Mouse (Mus musculus) heart, postnatal 0 days (tissue): ENCODE results near the gene Klhl18.

Experiments
- CTCF ChIP-seq: IDR thresholded peaks from 2 replicates; pipeline ENCODE4 v1.5.1; 2016; ENCODE audit warnings: antibody characterized with exemption, control low read depth, low read depth
- EP300 ChIP-seq: IDR thresholded peaks from 2 replicates; pipeline ENCODE4 v1.6.1; 2016; ENCODE audit warnings: antibody characterized with exemption, low read depth

- TF ChIP-seq EP300 (no peak), CTCF (no peak)
Measured at GRCm38 (mm10) chr9:110440559-110440958, 35.9 kb downstream of the Klhl18 start.
